In the genomic region with DNA sequence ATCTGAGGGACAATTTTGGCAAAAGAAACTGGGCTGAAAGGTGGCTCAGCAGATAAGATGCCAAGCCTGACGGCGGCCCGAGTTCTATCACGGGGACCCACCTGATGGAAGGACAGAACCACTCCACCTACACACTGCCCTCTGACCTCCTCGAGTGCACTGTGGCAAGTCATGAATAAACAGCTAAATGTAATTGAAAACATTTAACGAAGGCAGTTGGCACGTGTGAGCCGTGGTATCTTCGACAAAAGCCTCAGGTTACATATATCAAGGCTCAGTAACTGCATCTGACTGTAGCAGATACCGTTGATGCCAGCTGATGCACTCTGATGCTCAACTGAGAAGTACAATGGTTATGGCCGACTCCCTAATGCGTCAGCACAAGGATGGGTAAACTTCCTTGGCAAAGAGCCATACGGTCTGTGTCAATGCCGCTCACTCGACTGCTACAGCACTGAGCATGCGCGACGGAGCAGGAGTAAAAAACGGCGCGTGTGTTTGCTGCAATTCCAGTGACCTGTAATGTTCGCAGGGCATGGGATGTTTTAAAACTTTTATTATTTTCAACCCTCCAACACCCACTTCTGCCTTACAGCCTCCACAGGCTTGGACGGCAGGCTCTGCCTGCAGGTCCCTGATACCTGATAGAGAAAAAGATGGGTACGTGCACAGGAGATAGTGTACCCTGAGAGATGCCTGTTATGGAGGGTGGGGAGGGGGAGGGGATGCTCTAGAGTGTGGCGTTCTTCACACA, we compare ENCODE assay signal across 9 mouse cellular contexts. TPM values are rescaled to one million over a fixed set of nuclear protein-coding genes. Genes with fewer than 3 reads are reported as not detected.
DNase-seq lines count a peak whose midpoint lies in the region; ATAC-seq lines count a peak whose summit lies in the region.
"Had no signal": no experiment of that assay in that cellular context is flagged by ENCODE, and none has a peak within 500 bp of the region (broad histone marks: within the 10 kb centered on the region; RNA-seq: fewer than 3 reads in every experiment).

No protein-coding gene starts in this region.

- intact Hi-C loops in left cerebral cortex, postnatal 4 days (cut with DNase I): no loop called here
- intact Hi-C loops in left cerebral cortex, postnatal 10 days (cut with DNase I): no loop called here

- peak; percentile 38 for DNase-seq in left cerebral cortex, postnatal 4 days
- DNase-seq in left cerebral cortex, postnatal 10 days (ENCODE audit: extremely low spot score in 1 of 2, low spot score in 2 of 2): no peak
- DNase-seq in c-Kit-positive CD71-positive TER-119-negative erythroid progenitor cells, embryonic 14.5 days (ENCODE audit: low read depth): peak; percentile 84
- peak; percentile 71 to 80 for DNase-seq in spleen, postnatal 10 days (ENCODE audit: low spot score in 2 of 2)
- no peak for DNase-seq in thymus, postnatal 4 days
- no peak for DNase-seq in frontal cortex, postnatal 36 days (ENCODE audit: low spot score in 2 of 2)

- peak; percentile 72 for ATAC-seq in kidney, embryonic 15.5 days (replicated peaks; ENCODE audit: low FRiP score)

- no peak overlapping the region for H3K9ac ChIP-seq in kidney, embryonic 15.5 days
- H3K9ac ChIP-seq: neural tube, embryonic 12.5 days had no signal

- H3K4me3 ChIP-seq in kidney, embryonic 15.5 days (replicated peaks): no peak overlapping the region
- H3K4me3 ChIP-seq: neural tube, embryonic 12.5 days had no signal

- H3K36me3 ChIP-seq in kidney, embryonic 15.5 days: peaks cover under 1% of the 10 kb centered on the region; the same call in 1 of the 2 replicates
- H3K36me3 ChIP-seq: neural tube, embryonic 12.5 days had no signal

- no peaks in the 10 kb centered on the region for H3K27me3 ChIP-seq in kidney, embryonic 15.5 days
- H3K27me3 ChIP-seq: neural tube, embryonic 12.5 days had no signal

- H3K4me2 ChIP-seq in kidney, embryonic 15.5 days: peak overlapping the region; percentile 44
- H3K4me2 ChIP-seq: neural tube, embryonic 12.5 days had no signal

- no peaks in the 10 kb centered on the region for H3K9me3 ChIP-seq in kidney, embryonic 15.5 days (replicated peaks)
- H3K9me3 ChIP-seq: neural tube, embryonic 12.5 days had no signal

- H3K4me1 ChIP-seq in kidney, embryonic 15.5 days: peaks cover 20% of the 10 kb centered on the region
- H3K4me1 ChIP-seq: neural tube, embryonic 12.5 days had no signal

- WGBS in kidney, embryonic 15.5 days: 57% methylated on average over 25 of the region's 25 CpGs

- 0 out of 2 replicates have a peak overlapping the region, but pooled peaks have one; percentile 7 for H3K27ac ChIP-seq in kidney, embryonic 15.5 days
- H3K27ac ChIP-seq: neural tube, embryonic 12.5 days had no signal

RNA-seq across cellular contexts. Expression of gene Tmem120b, which starts 26.2 kb away (rescaled TPM):
- total RNA-seq in left cerebral cortex, postnatal 4 days (2021): 10 to 100 TPM; 25.0 to 28.6 TPM
- total RNA-seq in left cerebral cortex, postnatal 10 days (2021): 10 to 100 TPM; 19.5 to 23.2 TPM
- 15.3 and 19.2 TPM in 2 replicates for polyA plus RNA-seq in kidney, embryonic 15.5 days (2015; fragmentation: Nextera tagmentation; extraction: Ambion mirVana)

RNA-seq across cellular contexts. Expression of gene Rhof, which starts 38.1 kb away (rescaled TPM):
- total RNA-seq in left cerebral cortex, postnatal 4 days (2021): 10 to 100 TPM; 44.0 to 48.8 TPM
- total RNA-seq in left cerebral cortex, postnatal 10 days (2021): 10 to 100 TPM; 56.0 to 56.7 TPM
- polyA plus RNA-seq in kidney, embryonic 15.5 days (2015; fragmentation: Nextera tagmentation; extraction: Ambion mirVana): 3.0 and 3.6 TPM in 2 replicates

RNA-seq across cellular contexts. Expression of gene Setd1b, which starts 47.6 kb away (rescaled TPM):
- 10 to 100 TPM; 38.5 to 43.9 TPM for total RNA-seq in left cerebral cortex, postnatal 4 days (2021)
- 10 to 100 TPM; 30.3 to 32.6 TPM for total RNA-seq in left cerebral cortex, postnatal 10 days (2021)
- polyA plus RNA-seq in kidney, embryonic 15.5 days (2015; fragmentation: Nextera tagmentation; extraction: Ambion mirVana): 11.0 and 11.1 TPM in 2 replicates

RNA-seq across cellular contexts. Expression of gene Morn3, which starts 47.6 kb away (rescaled TPM):
- total RNA-seq in left cerebral cortex, postnatal 4 days (2021): not detected
- total RNA-seq in left cerebral cortex, postnatal 10 days (2021): not detected
- polyA plus RNA-seq in kidney, embryonic 15.5 days (2015; fragmentation: Nextera tagmentation; extraction: Ambion mirVana): 0.26 TPM in 1 of 2 replicates, not detected in the other
- total RNA-seq: layer of hippocampus, adult 8-10 months had no signal
- polyA plus RNA-seq: neural tube, embryonic 12.5 days had no signal

Comparison
In these comparisons a context has a peak if more than half of its experiments do, and no peak if none do; other contexts are left out.
1. DNase-seq: peak in left cerebral cortex, postnatal 4 days (single experiment), c-Kit-positive CD71-positive TER-119-negative erythroid progenitor cells, embryonic 14.5 days (single experiment) and spleen, postnatal 10 days (2 of 2); none in left cerebral cortex, postnatal 10 days (0 of 2), thymus, postnatal 4 days (single experiment) and frontal cortex, postnatal 36 days (0 of 2).